Mouse (Mus musculus) bone marrow macrophage, adult 2 months (primary cell): Measurements from ENCODE around the gene Ptpre. TPM values are rescaled to one million over a fixed set of nuclear protein-coding genes. Genes with fewer than 3 reads are reported as not detected.

ENCODE experiments used
- H3K27ac ChIP-seq: 2 replicates; pipeline ENCODE4 v1.5.1; 2012; ENCODE audit warnings: low read depth, low read length; ENCODE audit not compliant: insufficient read depth
- H3K4me1 ChIP-seq: 2 replicates; pipeline ENCODE4 v1.6.1; 2012; ENCODE audit warnings: low read length; ENCODE audit not compliant: control insufficient read depth, insufficient read depth
- H3K4me3 ChIP-seq: 2 replicates; pipeline ENCODE4 v1.5.1; 2012; ENCODE audit warnings: mild to moderate bottlenecking, low read length, moderate library complexity; ENCODE audit not compliant: insufficient read depth
- CTCF ChIP-seq: IDR thresholded peaks from 2 replicates; pipeline ENCODE4 v1.5.1; 2012; ENCODE audit warnings: low read depth, mild to moderate bottlenecking, low read length, moderate library complexity
- POLR2A ChIP-seq: IDR thresholded peaks from 2 replicates; pipeline ENCODE4 v1.6.1; 2012; ENCODE audit warnings: mild to moderate bottlenecking, low read depth, low read length, borderline replicate concordance
- polyA plus RNA-seq: library from polyadenylated mRNA; stranded (reverse); fragments of >200 nt; gene quantifications from 2 replicates; pipeline ENCODE4 v1.2.4, GENCODE M21; 2012; ENCODE audit not compliant: missing spikeins, insufficient read depth, insufficient read length

Ptpre gene
- polyA plus RNA-seq, 1 experiment: 45.3 TPM

DNA sequence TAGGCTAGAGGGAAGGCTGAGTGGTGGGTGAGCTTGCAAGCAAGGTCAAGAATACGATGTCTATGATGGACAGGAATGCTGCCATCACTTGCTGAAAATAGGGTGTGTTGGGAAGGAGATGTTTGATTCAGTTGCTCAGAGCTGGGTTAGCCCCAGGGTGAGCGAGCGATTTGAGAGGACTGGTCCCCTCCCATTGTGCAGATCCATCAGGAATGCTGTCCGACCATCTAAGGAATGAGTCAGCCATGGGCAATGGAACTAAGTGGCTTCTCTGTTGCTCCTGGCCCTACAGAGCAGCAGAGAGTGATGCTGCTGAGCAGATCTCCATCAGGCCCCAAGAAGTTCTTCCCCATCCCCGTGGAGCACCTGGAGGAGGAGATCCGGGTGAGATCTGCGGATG is 116.3 kb downstream of the Ptpre start:
- Histone ChIP-seq H3K4me1 (peaks cover 75% of the 10 kb centered on the region), H3K4me3 (peak overlapping the region; percentile 84), H3K27ac (peak overlapping the region; percentile 99)
- TF ChIP-seq POLR2A: no peak
- no peak for TF ChIP-seq CTCF

- TF ChIP-seq CTCF: no peak
- no peak for TF ChIP-seq POLR2A
- peak overlapping the region; percentile 40 for H3K4me3 ChIP-seq
These were observed 117.0 kb downstream of the Ptpre start for GRCm38 (mm10) chr7:135654288-135654687.

GRCm38 (mm10) chr7:135655113-135655512 is 117.8 kb downstream of the Ptpre start:
- H3K4me1 ChIP-seq: peaks cover 77% of the 10 kb centered on the region
- TF ChIP-seq POLR2A: no peak
- no peak for TF ChIP-seq CTCF
- H3K27ac ChIP-seq: peak overlapping the region; percentile 99
- peak overlapping the region; percentile 40 for H3K4me3 ChIP-seq

More at GRCm38 (mm10) chr7:135654288-135654687, 117.0 kb downstream of the Ptpre start:
- peak overlapping the region; percentile 99 for H3K27ac ChIP-seq
- peaks cover 75% of the 10 kb centered on the region for H3K4me1 ChIP-seq

DNA sequence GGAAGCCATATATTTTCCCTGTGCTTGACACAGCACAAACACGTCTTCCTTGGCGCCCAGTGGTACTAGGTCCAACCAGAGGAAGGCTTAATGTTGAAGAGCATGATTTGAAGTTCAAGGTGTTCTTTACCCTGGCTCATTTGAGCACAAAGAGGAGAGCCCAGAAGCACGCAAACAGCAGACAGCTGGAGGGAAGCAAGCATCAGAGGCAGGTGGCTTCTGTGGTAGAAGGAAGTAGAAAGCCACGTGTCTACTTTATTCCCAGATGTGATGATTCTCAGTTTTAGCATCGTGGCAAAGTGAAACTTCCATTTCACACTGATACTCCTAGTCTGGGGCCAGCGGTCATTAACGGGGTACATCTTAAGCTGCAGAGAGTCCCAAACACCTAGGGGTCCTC is 120.9 kb downstream of the Ptpre start:
- peaks cover 64% of the 10 kb centered on the region for H3K4me1 ChIP-seq
- no peak for TF ChIP-seq POLR2A
- TF ChIP-seq CTCF: no peak
- H3K27ac ChIP-seq: peak overlapping the region; percentile 13; the same call in 1 of the 2 replicates
- H3K4me3 ChIP-seq: no peak overlapping the region

DNA sequence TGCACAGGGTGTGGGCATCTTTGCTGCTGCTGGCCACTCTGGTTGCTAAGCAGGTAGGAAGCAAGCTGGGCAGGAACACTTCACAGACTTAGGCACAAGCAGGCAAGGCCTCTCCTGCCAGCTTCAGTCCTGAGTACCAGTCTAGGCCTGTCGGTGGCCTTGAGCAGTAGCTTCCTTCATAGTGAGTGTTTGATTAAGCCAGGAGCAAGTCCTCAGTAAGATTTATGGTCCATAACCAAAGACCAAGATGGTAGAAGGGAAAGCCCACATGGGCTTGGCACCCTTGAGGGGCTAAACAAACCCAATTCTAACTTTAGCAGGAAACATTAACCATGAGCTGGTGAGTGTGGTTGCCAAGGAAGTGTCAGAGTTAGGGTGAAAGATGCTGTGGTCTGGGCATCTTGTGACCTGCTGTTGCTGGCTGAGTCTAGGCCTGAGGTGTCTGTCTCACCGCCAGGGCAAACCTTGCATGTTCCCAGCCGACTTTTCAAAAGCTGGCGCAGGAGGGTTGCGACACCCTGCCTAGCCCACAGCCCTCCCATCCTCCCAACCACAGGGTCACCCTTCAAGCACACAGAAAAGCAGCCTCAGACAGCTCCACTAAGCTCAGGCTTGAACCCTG is 122.1 kb downstream of the Ptpre start:
- Histone ChIP-seq H3K4me3 (no peak overlapping the region), H3K27ac (peak overlapping the region; percentile 15), H3K4me1 (peaks cover 59% of the 10 kb centered on the region)
- TF ChIP-seq POLR2A (no peak), CTCF (no peak)

DNA sequence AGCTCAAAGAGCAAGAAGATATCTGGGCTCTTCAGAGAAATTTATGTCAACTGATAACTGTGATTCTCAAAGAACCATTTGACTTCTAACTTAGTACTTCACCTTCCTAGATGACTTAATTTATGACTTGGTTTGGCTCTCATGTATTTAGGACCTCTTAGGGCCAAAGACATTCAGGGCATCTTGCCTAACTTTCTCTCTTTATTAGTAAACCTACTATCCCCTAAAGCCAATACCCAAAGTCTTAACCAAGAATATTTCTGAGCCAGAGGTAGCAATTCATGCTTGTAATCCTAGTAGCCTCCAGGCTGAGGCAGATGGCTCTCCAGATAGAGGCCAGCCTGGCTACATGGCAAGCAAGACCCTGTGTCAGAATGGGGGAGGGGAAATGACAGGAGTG is 123.0 kb downstream of the Ptpre start:
- Histone ChIP-seq H3K4me3 (no peak overlapping the region), H3K27ac (no peak overlapping the region), H3K4me1 (peaks cover 62% of the 10 kb centered on the region)
- TF ChIP-seq POLR2A (no peak), CTCF (no peak)

GRCm38 (mm10) chr7:135664211-135664610 is 126.9 kb downstream of the Ptpre start:
- Histone ChIP-seq H3K4me3 (no peak overlapping the region), H3K4me1 (peaks cover 57% of the 10 kb centered on the region), H3K27ac (no peak overlapping the region)
- TF ChIP-seq CTCF: no peak
- no peak for TF ChIP-seq POLR2A

- Histone ChIP-seq H3K4me1 (peaks cover 47% of the 10 kb centered on the region), H3K27ac (peak overlapping the region; percentile 77), H3K4me3 (no peak overlapping the region)
- TF ChIP-seq CTCF (no peak), POLR2A (no peak)
These were observed 129.0 kb downstream of the Ptpre start for GRCm38 (mm10) chr7:135666314-135666713.

GRCm38 (mm10) chr7:135668852-135669739 is 131.8 kb downstream of the Ptpre start:
- peaks cover 46% of the 10 kb centered on the region for H3K4me1 ChIP-seq
- peak; percentile 58 for TF ChIP-seq CTCF
- no peak for TF ChIP-seq POLR2A
- H3K27ac ChIP-seq: no peak overlapping the region
- H3K4me3 ChIP-seq: no peak overlapping the region

GRCm38 (mm10) chr7:135673576-135673975 is 136.3 kb downstream of the Ptpre start:
- Histone ChIP-seq H3K4me3 (no peak overlapping the region), H3K4me1 (peaks cover 4% of the 10 kb centered on the region; the same call in 1 of the 2 replicates), H3K27ac (no peak overlapping the region)
- no peak for TF ChIP-seq CTCF
- TF ChIP-seq POLR2A: no peak
